Mouse (Mus musculus): Measurements from ENCODE around the gene Insr. TPM values are rescaled to one million over a fixed set of nuclear protein-coding genes. Genes with fewer than 3 reads are reported as not detected.

The Insr gene
- total RNA-seq, 4 experiments from 2014 or later = 49.8 to 58.2 (median 50.7) TPM

DNA sequence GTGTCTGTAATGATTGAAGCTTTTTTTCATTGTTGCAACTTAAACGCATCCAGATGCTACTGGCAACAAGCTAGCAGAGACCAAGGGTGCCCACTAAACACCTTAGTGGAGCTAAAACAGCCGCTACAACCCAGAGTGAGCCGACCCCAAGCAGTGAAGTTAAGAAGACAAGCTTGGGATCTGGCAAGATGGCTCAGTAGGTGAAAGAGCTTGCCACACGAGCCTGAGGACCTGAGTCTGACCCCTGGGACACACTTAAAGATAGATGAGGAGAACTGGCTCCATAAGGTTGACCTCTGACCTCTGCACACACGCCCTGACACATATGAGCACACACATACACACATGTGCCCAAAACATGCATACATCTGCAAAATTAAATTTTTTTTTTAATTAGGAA, 4.2 kb downstream of the Insr start:
- DNase-seq (ENCODE audit: low spot score in 2 of 2) = no peak

DNA sequence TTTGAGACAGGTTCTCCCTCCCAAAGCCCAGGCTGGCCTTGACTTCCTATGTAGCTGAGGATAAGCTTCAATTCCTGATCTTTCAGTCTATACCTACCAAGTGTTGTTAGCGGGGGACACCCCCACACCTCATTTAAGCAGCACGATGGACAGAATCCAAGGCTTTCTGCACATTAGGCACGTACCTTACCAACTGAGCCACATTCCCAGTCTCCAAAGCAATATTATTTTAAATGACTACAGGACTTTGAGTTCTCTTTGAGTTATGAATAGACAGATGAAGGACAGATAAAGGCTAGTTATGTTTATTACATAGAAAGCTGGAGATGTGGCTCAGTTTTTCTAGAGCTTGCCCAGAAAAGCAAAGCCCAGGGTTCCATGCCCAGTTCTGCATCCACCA, 5.6 kb downstream of the Insr start:
- no peak for DNase-seq (ENCODE audit: low spot score in 2 of 2)

DNA sequence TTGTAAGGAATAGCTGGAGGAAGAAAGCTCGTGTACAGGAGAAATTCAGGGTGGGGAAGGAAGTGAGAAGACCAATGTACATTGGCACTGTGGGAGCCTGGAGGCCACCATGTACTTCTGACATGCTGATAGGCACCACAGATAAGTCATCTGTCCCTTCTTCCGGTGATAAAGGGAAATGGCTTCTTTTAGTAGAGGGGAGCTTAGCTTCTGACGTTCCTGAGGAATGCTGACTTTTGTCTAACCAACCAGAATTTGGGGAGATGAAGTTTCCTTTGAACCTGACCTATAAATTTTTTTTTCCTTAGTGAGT, 12.0 kb downstream of the Insr start:
- no peak for DNase-seq (ENCODE audit: low spot score in 2 of 2)

DNA sequence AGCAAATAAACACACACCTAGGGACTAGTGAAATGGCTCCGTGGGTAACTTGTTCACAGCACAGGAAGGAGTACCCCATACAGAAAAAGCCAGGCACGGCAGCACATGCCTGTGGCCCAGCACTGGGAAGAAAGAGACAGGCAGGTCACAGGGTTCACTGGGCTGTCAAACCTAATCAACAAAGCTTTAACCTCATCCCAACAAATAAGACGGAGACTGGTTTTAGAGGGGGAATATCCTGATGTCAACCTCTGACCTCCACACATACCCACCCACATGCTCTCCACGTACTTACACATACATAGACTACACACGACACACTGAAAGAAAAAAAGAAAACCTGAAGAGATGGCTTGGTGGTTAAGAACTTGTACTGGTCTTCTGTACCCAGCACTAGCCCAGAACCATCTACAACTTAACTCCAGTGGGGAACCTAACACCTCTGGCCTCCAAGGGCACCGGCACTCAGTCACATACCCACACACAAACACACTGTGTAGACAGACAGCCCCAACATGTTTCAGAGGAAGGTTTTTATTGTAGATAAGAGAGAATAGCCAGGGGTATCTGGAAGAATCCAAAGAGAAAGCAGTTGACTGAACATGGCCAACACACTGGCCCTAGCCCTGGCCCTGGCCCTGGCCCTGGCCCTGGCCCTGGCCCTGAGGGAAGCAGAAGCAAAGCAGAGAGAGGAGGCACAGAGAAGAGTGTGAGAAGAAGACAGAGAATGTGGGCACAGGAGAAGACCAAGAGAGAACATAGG, 12.6 kb downstream of the Insr start:
- DNase-seq (ENCODE audit: low spot score in 2 of 2) = no peak

DNA sequence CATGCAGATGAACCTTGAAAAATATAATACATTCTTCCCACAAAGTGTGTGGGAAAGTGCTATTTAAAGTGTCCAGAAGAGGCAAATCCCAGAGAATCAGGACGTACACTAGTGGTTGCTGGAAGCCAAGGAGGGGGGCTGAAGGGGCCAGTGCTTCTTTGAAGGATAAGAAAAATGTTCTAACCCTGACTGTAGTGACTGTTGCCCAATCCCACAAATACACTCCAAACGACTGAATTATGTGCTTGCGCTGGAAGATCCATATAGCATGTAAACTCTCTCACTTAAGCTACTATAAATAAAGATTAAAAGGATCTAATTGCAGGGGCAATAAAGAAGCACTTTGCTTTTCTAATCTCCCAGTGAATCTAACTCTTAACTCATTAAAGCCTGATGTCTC, 14.2 kb downstream of the Insr start:
- no peak for DNase-seq (ENCODE audit: low spot score in 2 of 2)

DNA sequence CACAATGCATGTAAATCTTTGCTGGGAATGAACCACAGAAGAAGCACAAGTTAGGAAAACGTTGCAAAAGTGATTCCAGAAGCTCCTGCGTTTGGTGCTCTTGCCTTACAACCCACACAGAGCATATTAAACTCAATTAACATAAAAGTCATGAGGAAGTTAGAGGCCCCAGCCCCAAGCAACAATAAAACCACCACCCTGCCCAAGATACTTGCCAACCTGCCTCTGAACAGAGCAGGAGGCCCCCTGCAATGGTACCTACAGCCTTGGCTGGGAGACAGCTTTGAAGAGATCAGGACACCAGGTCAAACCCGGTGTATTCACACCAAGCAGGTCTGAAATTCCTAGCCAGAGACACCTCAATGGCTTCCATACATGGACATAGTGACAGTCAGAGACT, 16.6 kb downstream of the Insr start:
- no peak for DNase-seq (ENCODE audit: low spot score in 2 of 2)

DNA sequence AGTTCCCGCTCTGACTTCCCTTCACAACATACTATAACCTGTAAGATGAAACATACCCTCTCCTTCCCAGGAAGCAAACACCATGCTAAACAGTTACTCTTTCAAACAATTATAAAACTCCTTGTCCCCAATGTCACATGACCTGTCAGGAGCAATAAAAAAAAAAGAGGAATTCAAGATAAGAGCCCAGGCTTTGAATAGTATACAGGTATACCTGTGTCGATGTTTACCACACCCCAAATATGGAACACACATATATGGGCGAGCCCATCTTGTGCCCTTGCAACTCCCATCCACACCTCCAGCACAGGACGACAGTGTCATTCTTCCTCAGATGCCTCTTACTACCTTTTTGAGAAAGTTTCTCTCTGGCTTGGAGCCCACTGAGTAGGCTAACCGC, 18.3 kb downstream of the Insr start:
- DNase-seq (ENCODE audit: low spot score in 2 of 2) = no peak

DNA sequence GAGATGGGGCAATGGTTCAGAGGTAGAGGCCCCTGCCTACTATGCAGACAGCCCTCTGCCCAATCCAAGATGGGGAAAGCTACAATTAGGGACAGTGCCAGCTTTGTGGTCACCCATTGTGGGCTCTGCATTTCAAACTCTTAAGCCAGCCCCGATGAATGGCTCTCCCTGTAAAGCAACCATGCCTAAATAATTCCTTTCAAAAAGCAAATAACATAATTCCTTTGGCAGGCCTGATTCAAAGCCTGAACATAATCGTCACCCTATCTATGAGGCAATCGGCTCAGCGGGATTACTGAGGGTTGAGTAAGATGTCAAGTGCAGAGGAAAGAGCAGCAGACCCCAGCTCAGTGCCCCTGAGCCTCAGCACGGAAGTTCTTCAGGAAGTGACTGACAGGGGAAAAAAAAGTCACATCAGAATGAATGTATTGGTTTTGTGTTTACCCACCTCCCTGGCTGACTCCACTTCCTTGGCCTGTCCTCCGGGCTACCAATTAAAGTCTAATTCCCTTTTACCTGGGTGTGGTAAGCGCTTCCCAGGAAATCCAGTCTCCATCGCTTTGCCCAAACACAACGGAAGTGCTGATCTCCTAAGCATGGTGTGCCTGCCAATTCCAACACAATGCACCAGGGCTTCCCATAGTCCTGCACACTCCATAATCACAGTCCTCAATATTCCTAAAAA, 19.1 kb downstream of the Insr start:
- DNase-seq (ENCODE audit: low spot score in 2 of 2) = no peak

DNA sequence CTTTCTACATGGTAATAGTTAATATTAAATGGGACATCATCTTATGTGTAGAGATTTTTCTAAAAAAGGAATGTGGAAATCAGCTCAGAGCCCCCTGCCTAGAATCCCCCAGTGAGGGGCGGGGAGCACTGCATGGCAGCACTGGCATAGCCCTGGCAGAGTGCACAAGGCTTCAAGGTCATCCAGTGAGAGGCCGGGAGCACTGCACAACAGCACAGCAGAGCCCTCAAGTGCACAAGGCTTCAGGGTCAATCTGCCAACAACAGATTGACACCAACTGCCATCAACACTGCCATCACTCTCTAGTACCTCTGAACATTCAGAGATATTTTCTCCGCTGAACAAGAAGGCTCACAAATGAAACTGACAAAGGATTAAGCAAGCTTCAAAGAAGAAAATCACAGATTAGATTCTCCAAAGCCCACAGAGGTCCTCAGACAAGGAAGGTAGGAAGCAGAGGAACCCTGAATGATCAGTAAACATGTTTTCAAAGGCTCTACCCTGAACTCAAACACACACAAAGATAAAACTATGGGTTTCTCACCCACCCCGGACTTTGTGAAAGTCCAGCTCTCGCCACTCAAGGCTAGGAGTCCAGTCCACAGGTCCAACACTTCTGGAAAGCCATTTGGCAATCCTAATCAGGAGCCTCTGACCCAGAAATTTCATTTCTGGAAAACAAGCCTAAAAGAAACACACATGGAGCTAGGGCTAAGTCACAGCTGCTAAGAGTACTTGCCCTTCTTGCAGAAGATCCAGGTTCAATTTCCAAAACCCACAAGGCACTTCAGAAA, 23.1 kb downstream of the Insr start:
- no peak for DNase-seq (ENCODE audit: low spot score in 2 of 2)

DNA sequence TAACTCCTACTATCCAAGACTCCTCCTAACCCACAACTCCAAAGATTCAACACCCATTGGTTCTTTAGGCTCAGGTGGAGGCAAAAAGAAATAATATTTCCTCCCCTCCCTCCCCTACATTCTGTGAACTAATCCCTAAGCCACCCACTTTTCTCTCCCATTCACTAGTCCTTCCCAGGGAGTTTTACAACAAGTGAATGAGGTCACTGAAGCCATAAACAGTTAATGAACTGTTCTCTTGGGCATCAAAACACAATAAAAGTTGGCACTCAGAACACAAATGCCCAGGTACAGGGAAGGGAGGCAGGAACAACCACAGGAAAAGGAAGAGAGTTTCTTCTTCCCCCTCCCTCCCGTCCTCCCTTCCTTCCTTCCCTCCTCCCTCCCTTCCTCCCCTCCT, 24.1 kb downstream of the Insr start:
- DNase-seq (ENCODE audit: low spot score in 2 of 2) = no peak

DNA sequence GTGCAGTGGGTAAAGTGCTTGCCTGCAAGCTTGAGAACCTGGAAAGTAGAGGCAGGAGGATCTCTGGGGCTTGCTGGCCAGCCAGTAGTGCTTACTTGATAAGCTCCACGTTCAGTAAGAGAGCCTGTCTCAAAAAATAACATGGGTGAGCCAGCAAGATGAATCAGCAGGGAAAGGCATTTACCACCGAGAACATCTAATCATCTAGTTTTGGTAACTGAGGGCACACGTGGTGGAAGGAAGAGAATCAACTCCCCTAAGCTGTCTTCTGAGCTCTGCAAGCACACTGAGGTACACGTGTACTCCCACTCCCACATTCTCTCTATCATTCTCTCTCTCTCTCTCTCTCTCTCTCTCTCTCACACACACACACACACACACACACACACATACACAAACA, 26.2 kb downstream of the Insr start:
- no peak for DNase-seq (ENCODE audit: low spot score in 2 of 2)

DNA sequence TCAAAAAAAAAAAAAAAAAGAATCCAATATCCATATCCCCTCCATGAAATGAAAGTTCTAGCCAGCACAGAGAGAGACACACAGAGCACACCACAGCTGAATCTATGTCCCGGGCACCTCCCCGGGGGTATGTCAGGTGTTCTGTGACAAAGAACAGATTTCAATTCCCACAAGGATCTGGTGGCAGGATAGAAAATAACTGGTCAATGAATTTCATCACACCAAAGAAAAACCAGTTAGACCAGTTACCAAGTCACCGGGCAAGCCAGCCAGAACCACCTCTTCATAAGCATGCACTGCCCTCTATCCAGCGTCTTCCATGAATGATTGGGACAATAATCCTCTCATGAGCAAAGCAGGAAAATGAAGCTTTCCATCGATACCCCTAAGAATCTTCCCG, 26.8 kb downstream of the Insr start:
- DNase-seq (ENCODE audit: low spot score in 2 of 2) = no peak

DNA sequence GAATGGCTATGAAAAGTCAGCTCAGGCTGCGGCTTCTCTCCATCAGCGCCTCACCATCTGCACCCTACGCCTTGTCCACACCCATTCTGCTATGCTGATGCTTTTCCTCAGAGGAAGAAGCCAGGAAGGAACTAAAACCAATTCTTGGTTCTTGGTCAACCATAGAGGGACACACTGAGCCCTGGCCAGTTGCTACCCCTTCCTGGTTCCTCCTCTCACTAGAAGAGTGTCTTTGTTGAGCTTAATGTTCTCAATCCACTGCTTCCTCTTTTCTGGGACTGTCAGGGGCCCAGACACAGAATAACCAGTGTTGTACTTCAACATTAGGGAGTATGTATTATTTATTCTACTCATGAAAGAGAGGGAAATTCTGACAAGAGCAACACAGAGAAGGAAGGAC, 28.3 kb downstream of the Insr start:
- DNase-seq (ENCODE audit: low spot score in 2 of 2) = no peak

DNA sequence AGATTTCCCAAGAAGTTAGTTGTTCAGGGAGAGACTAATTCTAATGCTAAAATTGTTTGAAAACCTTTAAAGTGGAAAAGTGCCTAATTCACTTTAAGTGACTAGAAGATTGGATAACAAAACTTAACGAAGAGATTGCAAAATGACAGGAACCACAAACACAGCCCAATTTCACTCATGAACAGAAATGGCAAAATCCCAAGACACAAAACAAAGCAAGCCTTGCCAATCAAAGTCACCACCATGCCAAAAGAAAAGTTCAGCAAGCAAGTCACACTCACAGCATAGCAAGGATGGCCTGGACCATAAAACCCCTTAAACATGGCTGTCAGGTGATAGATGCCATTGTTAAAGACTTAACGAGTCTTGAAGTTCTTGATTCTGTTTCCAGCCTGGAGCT, 29.5 kb downstream of the Insr start:
- DNase-seq (ENCODE audit: low spot score in 2 of 2) = no peak

DNA sequence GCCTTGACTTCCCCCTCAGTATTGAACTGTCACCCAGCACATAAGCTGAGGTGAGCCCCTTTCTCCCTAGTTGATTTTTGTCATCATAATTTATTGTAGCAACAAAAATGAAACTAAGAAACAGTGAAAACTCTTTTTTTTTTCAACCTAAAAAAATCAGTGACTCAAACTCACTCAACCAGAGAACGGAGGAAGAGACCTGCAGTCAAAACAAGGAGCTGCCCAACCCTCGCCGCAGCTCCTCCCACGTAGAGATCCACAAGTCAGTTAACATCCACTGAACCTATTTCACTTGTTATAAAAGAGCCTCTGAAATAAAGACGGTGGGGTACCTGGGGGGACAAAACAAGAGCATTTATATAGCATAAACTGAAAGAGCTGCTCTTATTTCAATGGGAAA, 30.7 kb downstream of the Insr start:
- no peak for DNase-seq (ENCODE audit: low spot score in 2 of 2)

DNA sequence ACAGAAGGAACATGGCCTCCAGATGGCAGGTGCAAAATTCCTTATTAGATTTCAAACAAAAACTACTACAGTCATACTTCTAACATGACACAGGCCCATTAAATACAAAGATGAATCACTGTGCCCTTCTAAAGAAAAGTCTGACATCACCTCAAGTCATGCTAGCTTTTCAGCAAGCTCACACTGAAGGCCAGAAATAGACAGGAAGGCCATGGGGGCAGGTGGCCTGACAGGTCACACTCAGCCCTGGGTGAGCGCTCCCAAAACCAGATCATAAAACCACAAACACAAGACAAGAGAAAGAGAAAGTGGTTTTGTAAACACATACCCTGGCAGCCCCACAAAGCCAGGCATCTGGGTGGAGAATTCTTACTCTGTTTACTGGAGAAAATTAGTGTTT, 32.3 kb downstream of the Insr start:
- DNase-seq (ENCODE audit: low spot score in 2 of 2) = no peak

DNA sequence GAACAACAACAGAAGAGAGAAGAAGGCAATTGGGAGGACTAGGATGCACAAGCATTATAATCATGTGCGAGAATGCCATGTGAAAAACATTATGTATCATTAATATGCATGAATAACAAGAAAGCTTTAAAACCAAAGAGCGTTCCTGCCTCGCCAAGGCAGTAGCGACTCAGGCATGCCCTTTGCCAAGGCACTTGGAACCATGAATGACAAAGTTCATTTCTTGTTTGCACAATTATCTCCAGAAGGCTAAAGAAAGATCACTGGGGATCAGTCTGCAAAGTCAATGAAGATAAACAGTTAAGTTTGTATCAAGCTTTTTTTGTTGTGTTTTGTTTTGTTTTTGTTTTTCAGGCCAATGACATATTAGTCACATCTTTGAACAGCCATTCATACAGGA, 36.2 kb downstream of the Insr start:
- DNase-seq (ENCODE audit: low spot score in 2 of 2) = no peak

DNA sequence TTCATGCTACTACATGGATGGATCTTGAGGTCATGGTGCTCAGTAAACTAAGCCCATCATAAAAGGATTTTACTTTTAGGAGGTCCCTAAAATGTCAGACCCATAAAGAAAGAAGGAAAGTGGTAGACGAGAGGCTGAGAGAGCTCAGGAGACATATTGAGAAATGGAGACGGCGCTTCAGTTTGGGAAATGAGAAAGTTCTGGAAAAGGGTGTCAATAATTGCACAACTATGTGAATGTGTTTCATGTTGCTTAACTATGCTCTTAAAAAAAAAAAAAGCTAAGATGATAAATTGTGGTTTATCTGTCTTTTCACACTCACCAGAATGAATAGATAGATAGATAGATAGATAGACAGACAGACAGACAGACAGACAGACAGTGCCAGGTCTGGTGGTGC, 38.7 kb downstream of the Insr start:
- DNase-seq (ENCODE audit: low spot score in 2 of 2) = no peak

DNA sequence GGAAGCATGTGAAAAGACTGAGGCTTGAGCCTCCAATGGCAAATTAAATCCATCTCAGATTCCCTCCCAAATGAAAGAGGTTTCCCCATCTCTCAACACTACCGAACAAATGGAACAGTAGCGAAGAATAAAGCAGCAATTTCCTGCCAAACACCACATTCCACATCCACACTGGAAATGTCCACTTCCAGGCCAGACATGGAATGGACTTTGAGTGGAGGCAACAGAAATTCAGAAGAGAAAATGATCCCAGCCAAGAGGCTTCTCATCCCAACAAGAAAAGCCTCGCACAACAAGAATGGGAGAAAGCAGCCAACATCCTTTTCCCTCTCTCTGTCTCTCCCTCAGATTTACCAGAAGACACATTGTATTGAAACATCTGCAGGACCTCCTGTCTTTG, 39.8 kb downstream of the Insr start:
- DNase-seq (ENCODE audit: low spot score in 2 of 2) = no peak

DNA sequence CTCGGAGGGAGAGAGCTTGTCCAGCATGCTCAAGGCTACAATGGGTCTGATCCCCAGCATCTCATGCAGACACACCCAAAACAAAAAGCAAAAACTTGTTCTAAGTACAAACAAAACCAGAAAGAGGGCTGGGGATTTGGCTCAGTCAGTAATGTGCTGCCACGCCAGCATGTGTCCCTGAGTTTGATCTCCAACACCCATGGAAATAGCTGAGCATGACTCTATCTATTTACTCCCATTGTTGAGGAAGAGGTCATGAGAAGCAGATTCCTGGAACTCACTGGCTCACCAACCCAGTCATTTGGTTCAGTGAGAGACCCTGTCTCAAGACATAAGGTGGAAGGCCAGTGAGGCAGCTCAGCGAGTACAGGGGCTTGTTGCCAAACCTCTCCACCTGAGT, 40.6 kb downstream of the Insr start:
- no peak for DNase-seq (ENCODE audit: low spot score in 2 of 2)

DNA sequence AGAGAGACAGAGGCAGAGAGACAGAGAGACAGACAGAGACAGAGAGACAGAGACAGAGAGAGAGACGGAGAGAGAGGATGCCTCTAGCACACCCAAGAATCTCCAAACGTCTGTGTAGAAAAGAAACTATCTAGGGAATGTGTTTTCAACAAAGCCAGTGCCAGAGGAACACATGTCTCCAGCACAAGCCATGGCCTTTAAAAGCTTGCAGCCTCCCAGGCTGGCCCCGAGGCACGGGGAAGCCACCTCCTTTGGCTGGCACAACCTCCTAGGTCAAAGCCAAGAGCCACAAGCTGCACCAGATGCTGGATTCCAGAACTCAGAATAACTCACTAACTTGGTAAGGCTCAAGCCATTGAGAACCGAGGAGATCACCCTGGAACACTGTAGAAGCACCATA, 42.1 kb downstream of the Insr start:
- no peak for DNase-seq (ENCODE audit: low spot score in 2 of 2)

DNA sequence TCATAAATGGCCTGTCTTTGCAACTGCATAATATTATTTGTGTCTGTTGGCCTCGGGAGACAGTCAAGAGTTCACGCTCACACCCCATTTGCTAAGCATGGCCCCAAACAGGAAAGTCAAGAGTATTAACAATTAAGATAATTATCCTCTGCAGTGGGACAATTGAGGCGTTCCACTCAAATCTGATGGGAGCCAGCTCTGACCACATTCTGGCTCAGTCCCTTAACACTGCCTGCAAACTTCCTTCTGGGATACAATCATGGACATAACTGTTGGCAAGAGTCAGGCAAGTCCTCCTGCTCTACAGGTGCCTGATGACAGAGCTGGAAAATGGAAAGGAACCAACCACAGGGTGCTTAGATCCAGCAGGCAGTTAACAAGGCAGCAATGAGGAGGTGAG, 43.1 kb downstream of the Insr start:
- DNase-seq (ENCODE audit: low spot score in 2 of 2) = no peak

DNA sequence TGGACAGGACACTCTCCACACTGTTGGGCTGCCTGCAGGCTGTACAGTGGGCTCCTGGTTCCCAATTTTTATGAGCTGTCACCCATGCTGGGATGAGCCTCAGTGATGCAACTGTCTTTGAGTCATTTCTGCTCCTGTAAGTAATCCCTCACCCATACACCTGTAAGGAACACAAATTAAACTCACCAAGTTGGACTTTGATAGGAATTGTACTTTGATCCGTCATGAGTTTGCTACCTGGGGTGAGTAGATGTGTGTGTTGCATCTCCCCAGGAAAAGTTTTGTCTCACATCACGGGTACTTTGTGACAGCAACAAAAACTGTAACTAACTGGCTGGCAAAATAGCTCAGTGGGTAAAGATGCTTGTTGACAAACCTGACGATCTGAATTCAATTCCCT, 44.8 kb downstream of the Insr start:
- DNase-seq (ENCODE audit: low spot score in 2 of 2) = no peak
